Mouse (Mus musculus): ENCODE measurements around the gene Ell. TPM values are rescaled to one million over a fixed set of nuclear protein-coding genes. Genes with fewer than 3 reads are reported as not detected.

Ell gene
- polyA plus RNA-seq, 1 experiment = 12.4 TPM

DNA sequence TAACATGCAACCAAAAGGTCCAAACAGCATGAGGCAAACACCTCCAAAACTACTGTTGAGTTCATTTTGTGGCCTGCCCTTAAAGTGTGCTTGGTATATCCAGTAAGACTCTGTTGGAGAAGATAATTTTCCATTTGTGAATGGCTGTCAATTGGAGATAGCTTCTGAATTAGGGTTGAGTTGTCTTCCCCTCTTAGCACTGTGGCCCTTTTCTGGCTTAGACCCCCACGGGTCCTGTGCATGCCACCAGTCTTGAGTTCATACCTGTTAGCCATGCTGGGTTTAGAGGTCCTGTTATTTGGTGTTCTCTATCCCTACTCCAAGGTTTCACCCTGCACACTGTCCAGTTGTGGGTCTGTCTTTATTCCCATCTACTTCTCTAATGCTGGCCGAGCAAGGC lies 27.5 kb upstream of the Ell start:
- Histone ChIP-seq H3K27ac (ENCODE audit: insufficient read depth, low read length) (peak overlapping the region; percentile 77; the same call in 1 of the 2 replicates), H3K27me3 (ENCODE audit: control insufficient read depth, insufficient read depth, low read length, poor library complexity, severe bottlenecking) (no peaks in the 10 kb centered on the region), H3K36me3 (ENCODE audit: control insufficient read depth, insufficient read depth, low read length, poor library complexity, severe bottlenecking) (peaks cover 57% of the 10 kb centered on the region), H3K4me3 (ENCODE audit: low read depth, low read length) (no peak overlapping the region), H3K9ac (ENCODE audit: low read depth, poor library complexity, severe bottlenecking) (peak overlapping the region; percentile 97), H3K4me1 (ENCODE audit: control insufficient read depth, insufficient read depth, low read length) (no peaks in the 10 kb centered on the region), H3K9me3 (replicated peaks; ENCODE audit: control insufficient read depth, insufficient read depth, low read length, poor library complexity, severe bottlenecking) (no peaks in the 10 kb centered on the region)
- TF ChIP-seq CTCF (IDR thresholded peaks at IDR 0.05; ENCODE audit: low read depth, low read length) = no peak
- TF ChIP-seq EP300 (IDR thresholded peaks at IDR 0.05; ENCODE audit: insufficient read depth, low read depth, low read length) = no peak
- TF ChIP-seq POLR2A (IDR thresholded peaks at IDR 0.05; ENCODE audit: insufficient read depth, low read length) = no peak

DNA sequence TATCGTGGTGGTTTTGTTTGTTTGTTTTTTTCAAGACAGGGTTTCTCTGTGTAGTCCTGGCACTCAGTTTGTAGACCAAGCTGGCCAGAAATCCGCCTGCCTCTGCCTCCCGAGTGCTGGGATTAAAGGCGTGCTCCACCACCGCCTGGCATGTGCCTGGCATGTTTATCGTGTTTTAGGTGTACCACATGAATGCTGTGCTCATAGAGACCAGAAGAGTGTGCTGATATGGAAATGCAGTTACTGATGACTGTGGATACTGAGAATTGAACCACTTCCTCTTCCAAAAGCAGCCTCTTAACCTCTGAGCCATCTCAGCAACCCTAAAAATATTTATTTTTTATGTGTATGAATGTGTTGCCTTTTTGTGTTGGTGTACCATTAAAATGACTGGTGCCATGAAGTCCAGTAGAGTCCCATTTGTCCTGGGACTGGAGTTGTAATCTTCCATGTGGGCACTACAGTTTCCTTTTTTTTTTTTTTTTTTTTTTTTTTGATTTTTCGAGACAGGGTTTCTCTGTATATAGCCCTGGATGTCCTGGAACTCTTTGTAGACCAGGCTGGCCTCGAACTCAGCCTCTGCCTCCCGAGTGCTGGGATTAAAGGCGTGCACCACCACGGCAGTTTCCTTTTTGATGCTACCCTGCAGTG lies 26.9 kb upstream of the Ell start:
- Histone ChIP-seq H3K4me3 (ENCODE audit: low read depth, low read length) (no peak overlapping the region), H3K27me3 (ENCODE audit: control insufficient read depth, insufficient read depth, low read length, poor library complexity, severe bottlenecking) (no peaks in the 10 kb centered on the region), H3K27ac (ENCODE audit: insufficient read depth, low read length) (no peak overlapping the region), H3K4me1 (ENCODE audit: control insufficient read depth, insufficient read depth, low read length) (no peaks in the 10 kb centered on the region), H3K36me3 (ENCODE audit: control insufficient read depth, insufficient read depth, low read length, poor library complexity, severe bottlenecking) (peaks cover 55% of the 10 kb centered on the region), H3K9ac (ENCODE audit: low read depth, poor library complexity, severe bottlenecking) (0 out of 2 replicates have a peak overlapping the region, but pooled peaks have one; percentile 97), H3K9me3 (replicated peaks; ENCODE audit: control insufficient read depth, insufficient read depth, low read length, poor library complexity, severe bottlenecking) (no peaks in the 10 kb centered on the region)
- TF ChIP-seq POLR2A (IDR thresholded peaks at IDR 0.05; ENCODE audit: insufficient read depth, low read length) (no peak), EP300 (IDR thresholded peaks at IDR 0.05; ENCODE audit: insufficient read depth, low read depth, low read length) (no peak), CTCF (IDR thresholded peaks at IDR 0.05; ENCODE audit: low read depth, low read length) (no peak)

DNA sequence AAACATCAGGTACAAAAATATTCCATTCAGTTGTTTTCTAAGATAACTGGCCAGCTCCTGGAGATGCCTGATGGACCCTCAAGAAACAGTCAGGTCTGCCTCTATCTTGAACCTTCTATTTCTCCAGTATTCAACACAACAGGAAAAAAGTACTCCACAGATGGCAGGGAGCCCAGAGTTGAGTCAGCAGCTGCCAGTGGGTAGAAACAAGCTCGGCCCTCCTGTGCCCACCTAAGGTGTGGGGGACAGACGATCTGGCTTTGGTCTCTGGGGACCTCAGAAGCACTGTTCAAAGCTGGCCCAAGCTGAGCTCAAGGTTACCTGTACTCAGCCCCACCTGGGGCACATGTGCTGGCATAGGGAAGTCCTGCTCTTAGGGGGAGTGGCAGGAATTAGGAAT lies 25.8 kb upstream of the Ell start:
- TF ChIP-seq EP300 (IDR thresholded peaks at IDR 0.05; ENCODE audit: insufficient read depth, low read depth, low read length) (no peak), CTCF (IDR thresholded peaks at IDR 0.05; ENCODE audit: low read depth, low read length) (no peak)

DNA sequence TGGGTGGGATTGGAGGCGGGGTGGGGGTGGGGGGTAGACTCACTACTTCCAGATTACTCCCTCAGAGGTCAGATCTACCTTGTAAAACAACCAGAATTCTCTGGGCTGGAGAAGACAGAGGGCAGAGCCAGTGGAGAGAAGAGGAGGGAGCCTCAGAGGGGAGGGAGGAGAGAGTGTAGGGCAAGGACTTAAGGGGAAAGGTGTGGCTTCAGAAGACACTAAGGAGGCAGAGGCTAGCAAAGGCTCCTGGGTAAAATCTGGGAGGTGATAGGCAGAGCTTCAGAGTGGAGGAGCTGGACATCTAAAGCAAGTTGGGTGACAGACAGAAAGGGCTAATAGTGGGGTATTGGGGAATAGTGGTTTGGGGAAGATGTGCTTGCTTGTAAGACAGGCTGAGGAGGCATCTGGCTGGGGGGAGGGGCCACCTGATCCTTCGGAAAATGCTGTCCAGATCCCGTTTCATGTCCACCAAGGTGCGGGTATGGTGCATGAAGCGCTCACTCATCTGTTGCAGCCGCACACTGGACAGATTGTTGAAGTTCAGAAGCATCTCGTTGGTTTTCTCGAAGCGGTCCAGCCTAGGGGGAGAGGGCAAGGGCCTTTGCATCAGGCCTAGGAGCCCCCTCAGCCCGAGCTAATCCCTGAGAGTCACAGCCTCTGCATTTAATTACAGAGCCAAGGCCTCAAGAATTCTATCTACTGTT lies 21.2 kb upstream of the Ell start:
- H3K9ac ChIP-seq (ENCODE audit: low read depth, poor library complexity, severe bottlenecking) = peak overlapping the region; percentile 14; the same call in 1 of the 2 replicates
- H3K27me3 ChIP-seq (ENCODE audit: control insufficient read depth, insufficient read depth, low read length, poor library complexity, severe bottlenecking) = no peaks in the 10 kb centered on the region
- TF ChIP-seq POLR2A (IDR thresholded peaks at IDR 0.05; ENCODE audit: insufficient read depth, low read length) (no peak), CTCF (IDR thresholded peaks at IDR 0.05; ENCODE audit: low read depth, low read length) (no peak), EP300 (IDR thresholded peaks at IDR 0.05; ENCODE audit: insufficient read depth, low read depth, low read length) (no peak)

More for the DNA sequence above, 25.8 kb upstream of the Ell start:
- no peaks in the 10 kb centered on the region for H3K27me3 ChIP-seq (ENCODE audit: control insufficient read depth, insufficient read depth, low read length, poor library complexity, severe bottlenecking)
- H3K4me3 ChIP-seq (ENCODE audit: low read depth, low read length) = no peak overlapping the region
- H3K4me1 ChIP-seq (ENCODE audit: control insufficient read depth, insufficient read depth, low read length) = no peaks in the 10 kb centered on the region
- peaks cover 52% of the 10 kb centered on the region for H3K36me3 ChIP-seq (ENCODE audit: control insufficient read depth, insufficient read depth, low read length, poor library complexity, severe bottlenecking)
- no peak overlapping the region for H3K27ac ChIP-seq (ENCODE audit: insufficient read depth, low read length)
- H3K9me3 ChIP-seq (replicated peaks; ENCODE audit: control insufficient read depth, insufficient read depth, low read length, poor library complexity, severe bottlenecking) = no peaks in the 10 kb centered on the region
- no peak overlapping the region for H3K9ac ChIP-seq (ENCODE audit: low read depth, poor library complexity, severe bottlenecking)

DNA sequence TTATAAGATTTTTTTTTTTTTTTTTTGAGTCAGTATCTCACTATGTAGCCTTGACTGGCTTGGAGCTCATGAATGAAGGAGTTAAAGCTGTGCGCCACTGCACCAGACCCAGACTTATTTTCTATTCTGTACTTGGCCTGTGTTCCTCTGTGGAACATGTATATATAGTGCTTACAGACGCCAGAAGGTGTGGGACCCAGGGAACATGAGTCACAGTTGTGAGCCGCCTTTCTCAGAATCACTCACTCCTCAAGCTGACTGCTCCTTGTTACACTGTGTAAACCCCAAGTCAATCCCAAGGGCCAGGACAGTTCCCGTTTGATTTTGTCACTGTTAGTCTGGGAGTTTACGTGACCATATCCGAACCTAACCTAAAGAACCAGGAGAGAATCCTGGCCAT lies 20.2 kb upstream of the Ell start:
- H3K4me1 ChIP-seq (ENCODE audit: control insufficient read depth, insufficient read depth, low read length) = no peaks in the 10 kb centered on the region
- no peak for TF ChIP-seq CTCF (IDR thresholded peaks at IDR 0.05; ENCODE audit: low read depth, low read length)
- TF ChIP-seq EP300 (IDR thresholded peaks at IDR 0.05; ENCODE audit: insufficient read depth, low read depth, low read length) = no peak
- TF ChIP-seq POLR2A (IDR thresholded peaks at IDR 0.05; ENCODE audit: insufficient read depth, low read length) = no peak
- H3K9ac ChIP-seq (ENCODE audit: low read depth, poor library complexity, severe bottlenecking) = no peak overlapping the region
- H3K4me3 ChIP-seq (ENCODE audit: low read depth, low read length) = no peak overlapping the region
- H3K9me3 ChIP-seq (replicated peaks; ENCODE audit: control insufficient read depth, insufficient read depth, low read length, poor library complexity, severe bottlenecking) = no peaks in the 10 kb centered on the region
- peaks cover 34% of the 10 kb centered on the region for H3K36me3 ChIP-seq (ENCODE audit: control insufficient read depth, insufficient read depth, low read length, poor library complexity, severe bottlenecking)
- H3K27me3 ChIP-seq (ENCODE audit: control insufficient read depth, insufficient read depth, low read length, poor library complexity, severe bottlenecking) = no peaks in the 10 kb centered on the region
- H3K27ac ChIP-seq (ENCODE audit: insufficient read depth, low read length) = no peak overlapping the region

More for the DNA sequence above, 21.2 kb upstream of the Ell start:
- H3K27ac ChIP-seq (ENCODE audit: insufficient read depth, low read length) = no peak overlapping the region
- H3K4me1 ChIP-seq (ENCODE audit: control insufficient read depth, insufficient read depth, low read length) = no peaks in the 10 kb centered on the region
- peaks cover 43% of the 10 kb centered on the region for H3K36me3 ChIP-seq (ENCODE audit: control insufficient read depth, insufficient read depth, low read length, poor library complexity, severe bottlenecking)
- no peaks in the 10 kb centered on the region for H3K9me3 ChIP-seq (replicated peaks; ENCODE audit: control insufficient read depth, insufficient read depth, low read length, poor library complexity, severe bottlenecking)
- H3K4me3 ChIP-seq (ENCODE audit: low read depth, low read length) = no peak overlapping the region

DNA sequence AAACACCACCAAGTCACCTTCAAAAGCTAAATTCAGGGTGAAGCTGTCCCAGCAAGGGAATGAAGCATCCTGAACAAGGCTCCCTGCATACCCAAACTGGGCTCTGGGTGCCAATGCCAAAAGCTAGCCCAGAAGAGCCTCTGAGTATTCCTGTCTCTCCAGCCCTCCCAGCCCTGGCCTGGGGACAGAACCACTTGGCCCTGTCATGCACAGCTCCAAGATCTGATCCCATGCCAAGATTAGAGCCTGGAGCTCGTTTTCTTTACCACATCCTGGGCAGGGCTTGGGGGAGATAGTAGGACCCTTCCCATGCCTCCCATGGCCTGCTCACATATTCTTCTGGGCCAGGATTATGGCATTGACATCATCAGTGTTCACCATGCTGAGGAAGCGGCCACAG lies 19.7 kb upstream of the Ell start:
- Histone ChIP-seq H3K9ac (ENCODE audit: low read depth, poor library complexity, severe bottlenecking) (no peak overlapping the region), H3K9me3 (replicated peaks; ENCODE audit: control insufficient read depth, insufficient read depth, low read length, poor library complexity, severe bottlenecking) (no peaks in the 10 kb centered on the region), H3K36me3 (ENCODE audit: control insufficient read depth, insufficient read depth, low read length, poor library complexity, severe bottlenecking) (peaks cover 29% of the 10 kb centered on the region), H3K4me1 (ENCODE audit: control insufficient read depth, insufficient read depth, low read length) (no peaks in the 10 kb centered on the region), H3K4me3 (ENCODE audit: low read depth, low read length) (no peak overlapping the region), H3K27ac (ENCODE audit: insufficient read depth, low read length) (no peak overlapping the region), H3K27me3 (ENCODE audit: control insufficient read depth, insufficient read depth, low read length, poor library complexity, severe bottlenecking) (no peaks in the 10 kb centered on the region)
- TF ChIP-seq CTCF (IDR thresholded peaks at IDR 0.05; ENCODE audit: low read depth, low read length) = no peak
- TF ChIP-seq EP300 (IDR thresholded peaks at IDR 0.05; ENCODE audit: insufficient read depth, low read depth, low read length) = no peak
- TF ChIP-seq POLR2A (IDR thresholded peaks at IDR 0.05; ENCODE audit: insufficient read depth, low read length) = no peak
